Mouse (Mus musculus) heart, postnatal 36 days (tissue): ENCODE data around the gene Epop. TPM values are rescaled to one million over a fixed set of nuclear protein-coding genes. Genes with fewer than 3 reads are reported as not detected.

Source experiments
- DNase-seq, 2 experiments: peaks; one replicate each; pipeline ENCODE4 v3.0.0; 2021 to 2022
- intact Hi-C: fragments of 180-260 bp; cut with DNase I; formaldehyde crosslinking; loops from one replicate; pipeline ENCODE4 v1.15.1; 2025
- total RNA-seq, 2 experiments: library from RNA; stranded (reverse); gene quantifications; 2 replicates each; pipeline ENCODE4 v1.2.3; 2021

Gene Epop
- total RNA-seq: 1 to 10 TPM in 1 of 2 experiments, under 1 TPM in 1; 0.95 to 2.4 TPM

GRCm38 (mm10) chr11:97629576-97629975, at the start of gene Epop:
TSS of gene Epop (minus strand) at chr11:97629702.
- intact Hi-C loops: loop anchor here (5.0 kb wide), 1 partner anchor 222 kb away; no protein-coding TSS in a partner anchor
- DNase-seq: peak; percentile 84 to 85

GRCm38 (mm10) chr11:97678301-97678700, 48.8 kb upstream of the Epop start:
- no peak for DNase-seq
- intact Hi-C loops: no loop called here

- intact Hi-C loops: no loop called here
- no peak for DNase-seq
Observed at GRCm38 (mm10) chr11:97677842-97678241, 48.3 kb upstream of the Epop start.

- DNase-seq: no peak
- intact Hi-C loops: no loop called here
Observed at GRCm38 (mm10) chr11:97677381-97677780, 47.9 kb upstream of the Epop start.

- DNase-seq: no peak
- intact Hi-C loops: no loop called here
Observed at GRCm38 (mm10) chr11:97676050-97676754, 46.7 kb upstream of the Epop start.

GRCm38 (mm10) chr11:97673148-97673547, 43.6 kb upstream of the Epop start:
- no peak for DNase-seq
- intact Hi-C loops: no loop called here

- no peak for DNase-seq
- intact Hi-C loops: no loop called here
Observed at GRCm38 (mm10) chr11:97671177-97671527, 41.6 kb upstream of the Epop start.

- intact Hi-C loops: no loop called here
- no peak for DNase-seq
Observed at GRCm38 (mm10) chr11:97670234-97671176, 41.0 kb upstream of the Epop start.

GRCm38 (mm10) chr11:97669829-97670228, 40.3 kb upstream of the Epop start:
- DNase-seq: peak; percentile 59 to 67
- intact Hi-C loops: no loop called here

- intact Hi-C loops: no loop called here
- no peak for DNase-seq
Observed at GRCm38 (mm10) chr11:97669268-97669667, 39.8 kb upstream of the Epop start.

- intact Hi-C loops: no loop called here
- DNase-seq: no peak
Observed at GRCm38 (mm10) chr11:97668160-97668559, 38.7 kb upstream of the Epop start.

GRCm38 (mm10) chr11:97666794-97667193, 37.3 kb upstream of the Epop start:
- intact Hi-C loops: no loop called here
- DNase-seq: no peak

- DNase-seq: no peak
- intact Hi-C loops: no loop called here
Observed at GRCm38 (mm10) chr11:97666221-97666620, 36.7 kb upstream of the Epop start.

- DNase-seq: no peak
- intact Hi-C loops: no loop called here
Observed at GRCm38 (mm10) chr11:97665431-97665830, 35.9 kb upstream of the Epop start.

- DNase-seq: no peak
- intact Hi-C loops: loop anchor here (1.0 kb wide), 1 partner anchor 20 kb away; the partner anchor contains the start of gene Cisd3
Observed at GRCm38 (mm10) chr11:97664771-97665240, 35.3 kb upstream of the Epop start.

GRCm38 (mm10) chr11:97664339-97664665, 34.8 kb upstream of the Epop start:
- intact Hi-C loops: loop anchor here (1.0 kb wide), 1 partner anchor 21 kb away; the partner anchor contains the start of gene Cisd3
- no peak for DNase-seq

GRCm38 (mm10) chr11:97663528-97664338, 34.2 kb upstream of the Epop start:
- peak; percentile 73 to 77 for DNase-seq
- intact Hi-C loops: loop anchor here (1.0 kb wide), 1 partner anchor 22 kb away; the partner anchor contains the start of gene Cisd3

GRCm38 (mm10) chr11:97662893-97663527, 33.5 kb upstream of the Epop start, which contains the start of gene Mllt6:
TSS of gene Mllt6 (plus strand) at chr11:97663414.
- DNase-seq: peak; percentile 79 to 80
- intact Hi-C loops: no loop called here

- intact Hi-C loops: no loop called here
- peak; percentile 50 to 60 for DNase-seq
Observed at GRCm38 (mm10) chr11:97662207-97662892, 32.8 kb upstream of the Epop start.
